Mouse (Mus musculus) large intestine, adult 2 months (tissue): Measurements from ENCODE around the gene Ripor1. TPM values are rescaled to one million over a fixed set of nuclear protein-coding genes. Genes with fewer than 3 reads are reported as not detected.

Experiments used
- DNase-seq: peaks from one replicate; pipeline ENCODE4 v3.0.0-alpha.2; 2012; ENCODE audit warnings: low read depth, low spot score
- WGBS: fragments of 180-500 bp; shearing (Covaris S2); methylation state at CpG from one replicate; pipeline ENCODE4 v1.1.7; 2018; 5-methylcytosine and 5-hydroxymethylcytosine counted together
- polyA plus RNA-seq: library from polyadenylated mRNA; depleted of rRNA; stranded (reverse); fragments of >200 nt; gene quantifications from 2 replicates; pipeline ENCODE4 v1.2.3, GENCODE M21; 2012

The Ripor1 gene
- polyA plus RNA-seq, 1 experiment = 7.1 TPM

GRCm38 (mm10) chr8:105623118-105623517 lies 18.1 kb downstream of the Ripor1 start:
- no peak for DNase-seq
- WGBS = 35% methylated on average over 5 of the region's 5 CpGs

DNA sequence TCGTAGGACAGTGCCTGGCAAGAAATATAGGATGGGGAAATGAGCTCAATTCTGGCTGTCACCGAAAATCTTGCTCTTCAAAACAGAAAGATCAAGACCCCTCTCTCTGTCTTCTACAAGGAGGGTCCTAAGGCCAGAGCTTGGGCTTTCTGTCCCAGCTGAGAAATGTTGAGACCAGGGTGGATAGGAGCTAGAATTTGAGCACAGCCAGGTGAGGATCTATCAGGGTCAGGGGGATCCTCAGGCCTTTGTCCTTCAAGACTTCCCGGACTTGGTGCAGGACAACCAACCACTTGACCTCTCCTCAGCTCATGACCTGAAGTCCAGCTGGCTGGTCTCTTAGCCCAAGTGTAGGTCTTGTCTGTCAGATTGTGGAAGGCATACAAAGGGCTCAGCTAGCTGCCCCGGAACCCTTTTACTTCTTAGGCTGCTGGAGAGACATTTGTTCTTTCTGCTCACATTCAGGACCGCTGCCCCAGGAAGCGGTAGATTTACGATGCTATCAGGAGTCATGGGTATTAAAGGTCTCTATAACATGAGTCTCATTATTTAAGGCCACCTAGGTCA lies 18.7 kb downstream of the Ripor1 start:
- 63% methylated on average over 7 of the region's 7 CpGs for WGBS
- no peak for DNase-seq

GRCm38 (mm10) chr8:105624401-105624800 lies 19.3 kb downstream of the Ripor1 start:
- WGBS = 63% methylated on average over 3 of the region's 3 CpGs
- DNase-seq = no peak

- 67% methylated on average over 1 of the region's 1 CpGs for WGBS
- DNase-seq = no peak
Measured at GRCm38 (mm10) chr8:105624831-105625230, 19.8 kb downstream of the Ripor1 start.

- WGBS = 77% methylated on average over 1 of the region's 1 CpGs
- no peak for DNase-seq
Measured at GRCm38 (mm10) chr8:105626086-105626485, 21.0 kb downstream of the Ripor1 start.

DNA sequence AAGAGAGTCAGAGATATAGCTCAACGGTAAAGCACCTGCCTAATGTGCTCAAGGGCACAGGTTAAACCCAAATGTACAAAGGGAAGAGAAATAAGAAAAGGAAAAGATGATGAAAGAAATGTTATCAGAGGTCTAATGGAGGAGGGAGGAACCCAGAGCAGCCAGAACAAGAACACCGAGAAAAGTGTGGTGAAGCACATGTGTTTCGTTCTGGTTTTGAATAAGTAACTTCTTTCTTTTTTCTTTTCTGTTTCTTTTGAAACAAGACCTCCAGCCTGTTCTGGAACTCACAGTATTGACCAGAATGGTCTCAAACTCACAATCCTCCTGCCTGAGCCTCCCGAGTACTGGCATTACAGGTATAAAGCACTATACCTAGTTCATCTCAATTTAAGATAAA lies 24.3 kb downstream of the Ripor1 start:
- WGBS = 79% methylated on average over 4 of the region's 4 CpGs
- DNase-seq = no peak

GRCm38 (mm10) chr8:105634771-105635458 lies 29.9 kb downstream of the Ripor1 start:
- whole genome bisulfite sequencing = 53% methylated on average over 2 of the region's 2 CpGs
- no peak for DNase-seq

GRCm38 (mm10) chr8:105635481-105635880 lies 30.4 kb downstream of the Ripor1 start:
- WGBS = 2% methylated on average over 11 of the region's 11 CpGs
- no peak for DNase-seq

- peak; percentile 48 for DNase-seq
- WGBS = under 1% methylated on average over 108 of the region's 126 CpGs
Measured at GRCm38 (mm10) chr8:105636018-105636962, 31.2 kb downstream of the Ripor1 start, which contains the start of gene Ctcf. TSS of gene Ctcf (plus strand) at chr8:105636568.

GRCm38 (mm10) chr8:105636963-105637510 lies 32.0 kb downstream of the Ripor1 start, which contains the start of gene Agrp:
TSS of gene Agrp (minus strand) at chr8:105637393.
- no peak for DNase-seq
- WGBS = 1% methylated on average over 61 of the region's 63 CpGs

DNA sequence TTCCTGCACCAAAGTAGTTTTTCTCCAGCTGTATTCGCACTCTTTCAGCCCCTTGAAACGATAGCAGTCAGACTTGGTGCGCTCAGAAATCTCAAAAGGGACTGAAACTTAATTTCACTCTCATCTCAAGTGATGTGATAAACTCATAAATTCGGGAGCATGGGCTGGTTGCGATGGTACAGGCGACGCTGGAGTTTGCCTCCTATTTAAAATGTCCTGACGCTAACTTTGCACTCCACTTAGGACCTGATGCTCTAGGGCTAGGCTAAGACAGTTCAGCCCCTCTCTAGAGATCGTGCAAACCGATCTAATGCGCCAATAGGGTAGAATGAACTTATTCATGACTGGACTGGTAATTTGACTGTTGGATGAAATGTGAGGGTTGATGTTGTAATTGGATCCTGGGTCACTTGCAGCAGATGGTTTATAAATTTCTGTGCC lies 32.6 kb downstream of the Ripor1 start:
- DNase-seq = no peak
- WGBS = 0% methylated on average over 11 of the region's 11 CpGs

- DNase-seq = no peak
- WGBS = 72% methylated on average over 4 of the region's 4 CpGs
Measured at GRCm38 (mm10) chr8:105638510-105638909, 33.5 kb downstream of the Ripor1 start.

DNA sequence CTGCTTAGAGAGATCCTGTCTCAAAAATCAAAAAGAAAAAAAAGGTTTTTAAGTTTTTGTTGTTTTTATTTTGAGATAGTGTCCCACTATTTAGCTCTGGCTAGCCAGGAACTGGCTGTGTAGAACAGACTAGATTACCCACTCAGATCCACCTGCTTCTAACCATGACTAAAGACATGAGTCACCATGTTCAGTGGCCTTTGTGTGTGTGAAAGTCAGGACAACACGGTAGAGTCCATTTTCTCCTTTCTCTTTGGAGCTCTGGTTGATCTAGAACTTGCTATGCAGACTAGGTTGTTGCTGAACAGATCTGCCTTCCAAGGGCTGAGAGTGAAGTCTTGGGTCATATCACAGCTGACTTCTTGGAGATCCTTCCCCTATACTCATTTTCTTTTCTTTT lies 34.8 kb downstream of the Ripor1 start:
- no peak for DNase-seq
- 26% methylated on average over 1 of the region's 1 CpGs for whole genome bisulfite sequencing

- 49% methylated on average over 2 of the region's 2 CpGs for WGBS
- DNase-seq = no peak
Measured at GRCm38 (mm10) chr8:105640511-105640910, 35.5 kb downstream of the Ripor1 start.

- 94% methylated on average over 1 of the region's 1 CpGs for WGBS
- no peak for DNase-seq
Measured at GRCm38 (mm10) chr8:105645205-105645604, 40.1 kb downstream of the Ripor1 start.

GRCm38 (mm10) chr8:105648929-105649328 lies 43.9 kb downstream of the Ripor1 start:
- DNase-seq = no peak
- WGBS = 100% methylated on average over 1 of the region's 1 CpGs

GRCm38 (mm10) chr8:105657641-105658040 lies 52.6 kb downstream of the Ripor1 start:
- DNase-seq = no peak

DNA sequence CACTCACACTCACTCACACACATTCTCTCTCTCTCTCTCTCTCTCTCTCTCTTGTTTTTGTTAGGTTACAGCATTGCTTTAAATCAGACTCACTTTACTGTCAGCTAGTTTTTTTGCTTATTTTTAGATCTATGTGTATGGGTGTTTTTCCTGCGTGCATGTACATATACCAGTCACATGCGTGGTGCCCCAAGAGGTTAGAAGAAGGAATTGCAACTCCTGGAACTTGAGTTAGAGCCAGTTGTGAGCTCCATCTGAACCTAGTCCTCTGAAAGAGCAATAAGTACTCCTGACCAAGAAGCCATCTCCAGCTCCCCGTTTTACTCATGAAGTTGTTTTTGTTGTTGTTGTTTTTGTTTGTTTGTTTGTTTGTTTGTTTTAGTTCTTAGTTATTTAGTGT lies 56.1 kb downstream of the Ripor1 start:
- DNase-seq = no peak
- WGBS = 56% methylated on average over 3 of the region's 3 CpGs
